Mouse (Mus musculus): ENCODE results near the gene Ago3. TPM values are rescaled to one million over a fixed set of nuclear protein-coding genes. Genes with fewer than 3 reads are reported as not detected.

Gene Ago3
- total and polyA plus RNA-seq, 3 experiments: 5.3 to 6.7 (median 5.3) TPM

GRCm38 (mm10) chr4:126468285-126468901 lies 39.0 kb upstream of the Ago3 start, which contains the start of gene Ago1 (continued):
- TF ChIP-seq RAD21 (IDR thresholded peaks at IDR 0.05; ENCODE audit: low read depth, low read length) (peak; percentile 49), JUN (IDR thresholded peaks at IDR 0.05; ENCODE audit: insufficient read depth, low read depth, low read length) (no peak), ETS1 (conservative IDR thresholded peaks at IDR 0.05; ENCODE audit: low read depth, low read length) (no peak), BHLHE40 (IDR thresholded peaks at IDR 0.05; ENCODE audit: low read depth, low read length) (no peak), EP300 (IDR thresholded peaks at IDR 0.05; ENCODE audit: low read length) (no peak), MXI1 (IDR thresholded peaks at IDR 0.05; ENCODE audit: low read depth, low read length) (no peak), USF2 (conservative IDR thresholded peaks at IDR 0.05; ENCODE audit: low read depth, low read length) (no peak), NRF1 (IDR thresholded peaks at IDR 0.05; ENCODE audit: low read depth, low read length) (peak; percentile 94), ZNF384 (IDR thresholded peaks at IDR 0.05; ENCODE audit: low read depth, low read length) (no peak), PAX5 (IDR thresholded peaks at IDR 0.05; ENCODE audit: low read length) (no peak), MAZ (IDR thresholded peaks at IDR 0.05; ENCODE audit: low read depth, low read length) (peak; percentile 98), MAX (IDR thresholded peaks at IDR 0.05; ENCODE audit: low read length) (no peak), SIN3A (IDR thresholded peaks at IDR 0.05; ENCODE audit: low read length) (peak; percentile 44; the same call in 1 of the 2 replicates), JUND (conservative IDR thresholded peaks at IDR 0.05; ENCODE audit: low read depth, low read length) (no peak), POLR2AphosphoS2 (IDR thresholded peaks at IDR 0.05; ENCODE audit: low read depth, low read length) (no peak), MEF2A (IDR thresholded peaks at IDR 0.05; ENCODE audit: borderline replicate concordance, low read depth, low read length) (peak; percentile 63; the same call in 1 of the 2 replicates)

DNA sequence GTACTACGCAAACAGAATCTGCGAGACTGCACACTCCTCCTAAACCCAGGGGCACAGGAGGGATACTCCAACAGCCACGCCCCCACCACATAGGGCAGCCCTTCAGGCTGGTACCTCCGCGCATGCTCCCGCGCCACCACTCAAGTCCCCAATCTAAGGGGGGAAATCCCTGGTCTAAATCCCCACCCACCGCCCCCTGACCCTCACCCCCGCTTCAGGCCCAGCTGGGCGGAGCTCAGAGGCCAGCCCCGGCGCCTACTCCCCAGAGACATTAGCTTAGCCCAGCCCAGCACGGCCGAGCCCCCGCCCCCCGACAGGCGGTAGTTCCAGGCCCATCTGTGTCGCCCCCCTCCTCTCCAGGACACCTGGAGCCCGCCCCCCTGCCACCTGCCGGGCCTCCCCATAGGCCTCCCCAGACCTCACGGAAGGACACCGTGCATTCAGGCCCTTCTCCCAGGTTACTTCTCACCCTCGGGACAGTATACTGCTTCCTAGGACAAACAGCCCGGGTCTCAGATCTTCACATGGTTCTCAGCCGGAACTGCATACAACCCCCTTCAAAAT lies 38.4 kb upstream of the Ago3 start:
- dilution Hi-C loops (cut with MboI; ENCODE audit: extremely low pct_ligation_motif_present, extremely low pct_unique_long_range_greater_than_20kb, low sequenced_read_pairs): no loop called here
- Histone ChIP-seq H3K79me2 (replicated peaks; ENCODE audit: control insufficient read depth, extremely low read depth, insufficient read depth, poor library complexity, severe bottlenecking) (peaks cover 18% of the 10 kb centered on the region), H3K4me3 (replicated peaks in 1 of 3; ENCODE audit: low read depth in 2 of 3, low read length in 2 of 3, poor library complexity in 1 of 3) (peak overlapping the region; percentile 89 to 96 (median 89)), H3K4me1 (ENCODE audit: control insufficient read depth in 1 of 2, insufficient read depth in 2 of 2) (peaks cover 16 to 50% of the 10 kb centered on the region in 2 experiments; a peak in 3 of 4 replicates), H3K9me3 (replicated peaks; ENCODE audit: low read length) (no peaks in the 10 kb centered on the region), H3K36me3 (replicated peaks in 1 of 2; ENCODE audit: control insufficient read depth in 1 of 2, insufficient read depth in 1 of 2, low read length in 1 of 2) (peaks cover 0 to 8% of the 10 kb centered on the region in 2 experiments), H3K27me3 (replicated peaks) (no peaks in the 10 kb centered on the region), H3K4me2 (ENCODE audit: insufficient read depth, low read depth, poor library complexity, severe bottlenecking) (peak overlapping the region; percentile 22), H3K27ac (ENCODE audit: insufficient read depth, low read depth) (peak overlapping the region; percentile 73), H3K9ac (ENCODE audit: insufficient read depth, low read depth) (peak overlapping the region; percentile 93)
- in situ Hi-C loops (cut with MboI; ENCODE audit: low pct_ligation_motif_present, low pct_unique_long_range_greater_than_20kb, low sequenced_read_pairs): loop anchor here (10.0 kb wide), 1 partner anchor 133 kb away; no protein-coding TSS in a partner anchor
- DNase-seq (ENCODE audit: extremely low read depth): peak; percentile 93
- TF ChIP-seq JUND (conservative IDR thresholded peaks at IDR 0.05; ENCODE audit: low read depth, low read length): no peak
- peak; percentile 23; the same call in 1 of the 2 replicates for TF ChIP-seq MXI1 (IDR thresholded peaks at IDR 0.05; ENCODE audit: low read depth, low read length)
- TF ChIP-seq SMC3 (IDR thresholded peaks at IDR 0.05; ENCODE audit: low read depth, low read length): no peak
- peak; percentile 53; the same call in 1 of the 2 replicates for TF ChIP-seq TCF12 (IDR thresholded peaks at IDR 0.05; ENCODE audit: low read depth, low read length)
- TF ChIP-seq MEF2A (IDR thresholded peaks at IDR 0.05; ENCODE audit: borderline replicate concordance, low read depth, low read length): 0 out of 2 replicates have a peak, but pooled peaks have one; percentile 21
- no peak for TF ChIP-seq POLR2AphosphoS2 (IDR thresholded peaks at IDR 0.05; ENCODE audit: low read depth, low read length)
- no peak for TF ChIP-seq GABPA (IDR thresholded peaks at IDR 0.05; ENCODE audit: insufficient replicate concordance, low read depth, low read length)
- no peak for TF ChIP-seq USF2 (conservative IDR thresholded peaks at IDR 0.05; ENCODE audit: low read depth, low read length)
- 0 out of 2 replicates have a peak, but pooled peaks have one; percentile 48 for TF ChIP-seq KAT2A (IDR thresholded peaks at IDR 0.05; ENCODE audit: insufficient replicate concordance, low read length)
- no peak for TF ChIP-seq ZC3H11A (IDR thresholded peaks at IDR 0.05; ENCODE audit: low read depth, low read length)
- peak; percentile 70 for TF ChIP-seq MAZ (IDR thresholded peaks at IDR 0.05; ENCODE audit: low read depth, low read length)
- no peak; the same call in 1 of the 2 replicates for TF ChIP-seq ZMIZ1 (IDR thresholded peaks at IDR 0.05; ENCODE audit: low read depth, low read length)
- TF ChIP-seq ZKSCAN1 (IDR thresholded peaks at IDR 0.05; ENCODE audit: borderline replicate concordance, low read depth, low read length): no peak
- TF ChIP-seq SIN3A (IDR thresholded peaks at IDR 0.05; ENCODE audit: low read length): peak; percentile 49
- TF ChIP-seq JUN (IDR thresholded peaks at IDR 0.05; ENCODE audit: insufficient read depth, low read depth, low read length): no peak
- TF ChIP-seq BHLHE40 (IDR thresholded peaks at IDR 0.05; ENCODE audit: low read depth, low read length): no peak
- TF ChIP-seq RCOR1 (conservative IDR thresholded peaks at IDR 0.05; ENCODE audit: low read depth, low read length): no peak
- TF ChIP-seq CHD1 (IDR thresholded peaks at IDR 0.05; ENCODE audit: low read depth, low read length): no peak
- TF ChIP-seq MYC (IDR thresholded peaks at IDR 0.05; ENCODE audit: low read depth, low read length): no peak
- TF ChIP-seq MAFK (IDR thresholded peaks at IDR 0.05; ENCODE audit: insufficient replicate concordance, low read length): no peak
- TF ChIP-seq E2F4 (IDR thresholded peaks at IDR 0.05; ENCODE audit: insufficient replicate concordance, low read depth, low read length): no peak
- no peak for TF ChIP-seq RAD21 (IDR thresholded peaks at IDR 0.05; ENCODE audit: low read depth, low read length)
- TF ChIP-seq NRF1 (IDR thresholded peaks at IDR 0.05; ENCODE audit: low read depth, low read length): peak; percentile 91
- TF ChIP-seq EP300 (IDR thresholded peaks at IDR 0.05; ENCODE audit: low read length): no peak
- no peak for TF ChIP-seq CTCF (conservative IDR thresholded peaks at IDR 0.05 in 1 of 2, IDR thresholded peaks at IDR 0.05 in 1 of 2; ENCODE audit: low read depth in 2 of 2, low read length in 2 of 2)
- TF ChIP-seq UBTF (IDR thresholded peaks at IDR 0.05; ENCODE audit: low read depth, low read length): no peak
- TF ChIP-seq CHD2 (IDR thresholded peaks at IDR 0.05; ENCODE audit: low read length): no peak
- TF ChIP-seq MAX (IDR thresholded peaks at IDR 0.05; ENCODE audit: low read length): peak; percentile 46; the same call in 1 of the 2 replicates

All from CH12.LX (cell line).